Mouse (Mus musculus): ENCODE measurements around the gene Slc37a1.

GRCm38 (mm10) chr17:31247144-31247543 lies 39.4 kb upstream of the Slc37a1 start:
- TF ChIP-seq CTCF (conservative IDR thresholded peaks at IDR 0.05; ENCODE audit: low read length), result no peak
- 0 out of 2 replicates have a peak, but pooled peaks have one; percentile 4 for TF ChIP-seq NANOG (IDR thresholded peaks at IDR 0.05; ENCODE audit: borderline replicate concordance, low read length)
